Mouse (Mus musculus) bone marrow, adult 2 months (tissue): ENCODE results near the gene Slc16a10.

Source experiments
- CTCF ChIP-seq: fragments of 200-500 bp; IDR thresholded peaks from 2 replicates; pipeline ENCODE4 v1.5.1; 2011; ENCODE audit warnings: low read length, control low read depth; ENCODE audit not compliant: control insufficient read depth, insufficient read depth
- POLR2A ChIP-seq: fragments of 200-500 bp; IDR thresholded peaks from 2 replicates; pipeline ENCODE4 v1.6.1; 2011; ENCODE audit warnings: low read depth, mild to moderate bottlenecking, control low read depth, low read length, borderline replicate concordance; ENCODE audit not compliant: control insufficient read depth

GRCm38 (mm10) chr10:40070684-40071083 lies 71.4 kb downstream of the Slc16a10 start:
- TF ChIP-seq POLR2A, result no peak
- no peak for TF ChIP-seq CTCF
